Mouse (Mus musculus): ENCODE data around the gene Skp2. TPM values are rescaled to one million over a fixed set of nuclear protein-coding genes. Genes with fewer than 3 reads are reported as not detected.

Skp2 gene
- polyA plus RNA-seq, 1 experiment from 2014 or later = 81.1 TPM

DNA sequence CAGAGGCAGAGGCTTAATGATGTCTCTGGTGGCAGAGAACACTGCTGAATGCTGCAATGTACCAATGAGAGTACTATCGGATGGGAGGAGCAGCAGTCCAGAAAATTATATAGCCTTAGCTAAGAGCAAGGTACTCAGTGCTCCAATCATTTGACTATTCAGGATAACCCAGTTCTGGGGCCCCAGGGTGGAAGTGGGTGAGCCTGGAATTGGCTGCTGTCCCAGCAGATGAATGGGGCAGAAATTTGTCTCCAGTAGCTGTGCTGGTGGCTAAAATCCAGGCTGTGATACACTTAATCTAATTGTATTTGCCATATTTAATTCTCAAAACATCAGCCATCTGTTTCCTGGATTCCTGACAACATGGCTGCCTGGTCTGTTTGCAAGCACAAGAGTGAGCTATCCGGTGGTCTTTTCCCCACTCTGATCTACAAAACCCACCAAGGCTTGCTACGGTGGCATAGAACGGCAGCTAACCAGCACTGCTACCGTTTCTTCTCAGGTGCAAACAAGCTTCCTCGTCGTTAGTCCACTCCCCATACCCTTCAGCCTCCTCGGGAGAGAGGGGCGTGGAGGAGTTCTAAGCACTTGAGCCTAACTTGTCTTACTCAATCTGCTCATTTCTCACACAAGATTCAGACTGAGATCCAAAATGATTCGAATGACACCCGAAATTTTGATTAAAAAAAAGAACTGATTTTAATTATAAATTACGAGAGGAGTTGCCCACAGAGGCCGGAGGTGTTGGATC lies 22.4 kb downstream of the Skp2 start:
- Histone ChIP-seq H3K27ac (no peak overlapping the region), H3K4me1 (peaks cover 16% of the 10 kb centered on the region; the same call in 1 of the 2 replicates), H3K27me3 (no peaks in the 10 kb centered on the region), H3K4me2 (no peak overlapping the region), H3K36me3 (peaks cover 81% of the 10 kb centered on the region), H3K4me3 (replicated peaks) (no peak overlapping the region), H3K9ac (no peak overlapping the region), H3K9me3 (replicated peaks) (no peaks in the 10 kb centered on the region)
- no peak for ATAC-seq (replicated peaks; ENCODE audit: low FRiP score)
- 79% methylated on average over 13 of the region's 13 CpGs for WGBS

DNA sequence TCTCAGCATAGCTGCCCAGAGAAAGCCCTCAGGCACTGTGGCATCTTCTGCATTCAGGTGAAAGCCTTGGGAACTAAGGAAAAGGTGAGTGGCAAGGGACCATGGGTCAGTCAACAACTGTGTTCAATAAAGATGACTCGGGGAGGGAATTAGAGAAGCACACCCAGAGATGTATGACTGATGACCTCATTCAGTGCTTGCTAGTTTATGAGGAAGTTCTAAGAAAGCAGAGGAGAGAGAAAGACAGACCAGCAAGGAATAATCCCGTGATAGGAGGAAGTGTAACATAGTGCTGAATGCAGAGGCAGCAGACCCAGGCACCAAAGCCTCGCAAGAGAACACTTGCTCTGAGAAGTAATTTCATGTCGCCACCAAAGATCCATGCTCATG lies 23.7 kb downstream of the Skp2 start:
- no peak; the same call in 1 of the 2 replicates for ATAC-seq (replicated peaks; ENCODE audit: low FRiP score)

DNA sequence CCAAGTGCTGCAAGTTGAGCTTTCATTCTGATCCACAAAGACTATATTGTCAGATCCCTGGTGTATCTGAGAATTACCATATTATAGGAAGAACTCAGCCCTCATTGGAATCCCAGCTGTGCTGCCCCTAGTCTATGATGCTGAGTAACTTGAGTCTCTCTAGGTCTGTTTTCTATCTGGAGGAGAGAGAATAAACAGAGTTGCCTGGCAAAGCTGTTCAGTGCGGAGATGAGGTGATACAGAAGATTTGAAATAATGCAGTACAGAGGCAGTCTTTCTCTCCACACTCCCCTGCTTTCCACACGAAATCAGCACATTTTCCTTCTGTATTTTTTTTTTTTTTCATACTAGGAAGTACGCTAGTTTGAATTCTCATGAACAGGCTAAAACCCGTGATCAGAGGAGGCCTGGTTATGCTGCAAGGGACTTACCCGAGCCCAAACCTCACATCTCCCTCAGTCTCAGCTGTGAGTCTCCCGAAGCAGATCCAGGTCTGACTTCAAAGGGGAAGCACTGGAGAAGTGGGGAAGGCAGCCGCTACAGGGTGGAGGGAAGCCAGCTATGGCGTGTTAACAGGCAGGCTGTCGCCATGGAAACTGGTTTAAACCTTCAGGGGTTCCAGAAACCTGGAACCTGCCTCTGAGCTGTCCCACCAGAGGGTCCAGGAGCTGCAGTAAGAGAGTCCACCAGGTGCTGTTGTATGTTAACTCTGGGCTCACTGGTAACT lies 24.3 kb downstream of the Skp2 start:
- no peaks in the 10 kb centered on the region for H3K9me3 ChIP-seq (replicated peaks)
- no peak overlapping the region for H3K4me2 ChIP-seq
- peaks cover 80% of the 10 kb centered on the region for H3K36me3 ChIP-seq
- H3K4me3 ChIP-seq (replicated peaks) = no peak overlapping the region
- 77% methylated on average over 9 of the region's 9 CpGs for WGBS
- no peaks in the 10 kb centered on the region for H3K27me3 ChIP-seq
- H3K27ac ChIP-seq = peak overlapping the region; percentile 3; the same call in 1 of the 2 replicates
- no peak overlapping the region for H3K9ac ChIP-seq
- peaks cover 15% of the 10 kb centered on the region; the same call in 1 of the 2 replicates for H3K4me1 ChIP-seq
- no peak; the same call in 1 of the 2 replicates for ATAC-seq (replicated peaks; ENCODE audit: low FRiP score)

More for the DNA sequence above, 23.7 kb downstream of the Skp2 start:
- Histone ChIP-seq H3K4me1 (peaks cover 15% of the 10 kb centered on the region; the same call in 1 of the 2 replicates), H3K36me3 (peaks cover 80% of the 10 kb centered on the region), H3K4me3 (replicated peaks) (no peak overlapping the region), H3K9me3 (replicated peaks) (no peaks in the 10 kb centered on the region), H3K27ac (peak overlapping the region; percentile 3; the same call in 1 of the 2 replicates), H3K4me2 (no peak overlapping the region), H3K9ac (no peak overlapping the region), H3K27me3 (no peaks in the 10 kb centered on the region)
- 76% methylated on average over 4 of the region's 4 CpGs for WGBS

DNA sequence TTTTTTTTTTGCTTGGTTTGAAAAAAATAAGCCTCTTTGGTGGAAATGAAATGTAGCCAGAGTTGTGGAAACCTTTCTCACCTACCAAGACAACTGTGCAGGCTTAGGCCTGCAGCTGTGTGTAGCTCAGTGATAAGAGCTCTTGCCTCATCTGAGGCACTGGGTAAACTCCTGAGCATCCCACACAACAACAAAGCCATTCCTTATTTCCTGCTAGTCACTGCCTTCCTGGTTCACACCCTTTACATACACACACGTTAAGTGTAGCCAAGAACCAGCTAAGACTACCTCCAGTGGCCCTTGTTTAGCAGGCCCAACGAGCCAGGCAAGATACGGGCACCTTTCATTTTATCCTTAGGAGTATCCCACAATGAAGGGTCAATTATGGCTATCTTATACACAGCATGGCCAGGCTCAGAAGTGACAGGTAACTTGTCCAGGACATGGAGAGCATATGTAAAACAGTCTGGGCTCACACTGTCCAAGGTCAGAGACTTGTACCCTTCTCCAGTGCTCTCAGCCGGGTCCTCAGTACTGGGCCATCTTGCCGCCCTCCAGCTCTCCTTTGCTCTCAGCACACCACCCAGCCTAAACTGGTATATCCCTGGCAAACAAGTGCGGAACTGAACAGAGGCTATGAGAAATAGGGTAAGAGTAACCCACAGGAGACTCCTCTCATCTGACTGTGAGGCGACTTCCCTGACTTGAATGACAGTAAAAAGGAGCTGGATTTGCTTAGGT lies 28.0 kb downstream of the Skp2 start:
- H3K36me3 ChIP-seq = peaks cover 82% of the 10 kb centered on the region
- 88% methylated on average over 7 of the region's 7 CpGs for WGBS

DNA sequence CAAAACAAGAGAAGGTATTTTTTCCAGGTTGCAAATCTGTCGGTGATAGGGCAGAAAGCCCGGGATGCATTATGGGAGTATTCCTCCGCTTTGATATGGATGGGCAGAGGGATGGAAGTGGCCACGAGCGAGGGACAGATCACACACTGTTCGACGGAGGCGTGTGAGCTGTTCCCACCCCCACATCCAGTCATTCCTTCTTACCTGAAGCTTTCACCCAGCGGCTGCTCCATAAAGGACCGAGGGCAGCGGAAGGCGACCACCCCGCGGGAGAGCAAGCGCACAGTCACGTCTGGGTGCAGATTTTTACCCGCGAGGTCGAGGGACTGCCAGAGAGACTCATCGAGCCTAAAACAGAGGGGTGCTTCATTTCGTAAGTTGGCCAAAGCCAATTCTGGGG lies 30.4 kb downstream of the Skp2 start:
- H3K9me3 ChIP-seq (replicated peaks) = no peaks in the 10 kb centered on the region
- no peaks in the 10 kb centered on the region for H3K27me3 ChIP-seq
- ATAC-seq (replicated peaks; ENCODE audit: low FRiP score) = no peak
- H3K4me3 ChIP-seq (replicated peaks) = no peak overlapping the region
- H3K9ac ChIP-seq = no peak overlapping the region
- peaks cover 87% of the 10 kb centered on the region for H3K36me3 ChIP-seq
- no peak overlapping the region for H3K27ac ChIP-seq
- no peak overlapping the region for H3K4me2 ChIP-seq
- 92% methylated on average over 21 of the region's 21 CpGs for WGBS
- H3K4me1 ChIP-seq = no peaks in the 10 kb centered on the region

More for the DNA sequence above, 28.0 kb downstream of the Skp2 start:
- no peak for ATAC-seq (replicated peaks; ENCODE audit: low FRiP score)
- H3K27me3 ChIP-seq = no peaks in the 10 kb centered on the region
- no peak overlapping the region for H3K9ac ChIP-seq
- no peak overlapping the region for H3K27ac ChIP-seq
- no peaks in the 10 kb centered on the region for H3K9me3 ChIP-seq (replicated peaks)
- no peak overlapping the region for H3K4me2 ChIP-seq
- no peak overlapping the region for H3K4me3 ChIP-seq (replicated peaks)
- H3K4me1 ChIP-seq = 0 out of 2 replicates have a peak, but pooled peaks cover 2% of the 10 kb centered on the region

DNA sequence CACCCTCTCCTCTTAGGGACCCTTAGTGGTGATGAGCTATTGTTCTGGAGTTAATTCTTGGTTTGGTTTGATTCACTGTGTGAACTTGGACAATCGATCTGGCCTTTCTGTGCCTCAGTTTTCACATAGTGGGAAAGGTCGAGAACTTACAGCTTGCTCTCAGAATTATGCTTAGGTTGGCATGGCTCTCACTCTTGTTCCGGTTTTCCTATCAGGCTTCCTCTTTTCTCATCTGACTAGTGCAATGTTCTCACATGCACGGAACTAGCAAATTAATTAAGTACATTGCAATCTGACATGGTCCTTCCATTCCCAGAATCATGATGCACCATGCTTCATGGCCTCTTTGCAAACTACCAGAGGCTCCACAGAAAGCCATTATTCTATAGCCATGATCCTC lies 32.2 kb downstream of the Skp2 start:
- no peak overlapping the region for H3K4me3 ChIP-seq (replicated peaks)
- ATAC-seq (replicated peaks; ENCODE audit: low FRiP score) = no peak
- 90% methylated on average over 4 of the region's 4 CpGs for WGBS
- peaks cover 91% of the 10 kb centered on the region for H3K36me3 ChIP-seq
- no peaks in the 10 kb centered on the region for H3K9me3 ChIP-seq (replicated peaks)
- H3K4me1 ChIP-seq = no peaks in the 10 kb centered on the region
- no peak overlapping the region for H3K9ac ChIP-seq
- H3K27ac ChIP-seq = no peak overlapping the region
- H3K27me3 ChIP-seq = no peaks in the 10 kb centered on the region
- H3K4me2 ChIP-seq = no peak overlapping the region

DNA sequence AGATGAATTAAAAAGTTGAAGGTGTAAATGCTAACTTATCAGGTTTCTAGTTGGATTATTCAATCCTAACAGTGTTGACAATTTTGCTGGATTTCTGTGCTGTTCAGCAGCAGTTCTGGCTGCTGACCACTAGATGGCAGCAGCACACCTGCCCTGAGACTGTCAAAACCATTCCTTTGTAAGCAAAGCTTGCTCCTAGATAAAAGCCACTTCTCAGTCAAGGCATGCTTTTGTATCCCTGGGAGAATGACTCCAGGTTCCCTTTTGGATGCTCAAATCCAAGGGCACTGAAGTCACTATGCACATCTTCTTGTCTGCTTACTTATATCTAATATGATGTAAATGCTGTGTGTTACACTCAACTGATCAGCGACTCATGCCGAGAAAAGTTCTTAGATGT lies 35.1 kb downstream of the Skp2 start:
- ATAC-seq (replicated peaks; ENCODE audit: low FRiP score) = no peak
- Histone ChIP-seq H3K27ac (no peak overlapping the region), H3K9me3 (replicated peaks) (no peaks in the 10 kb centered on the region), H3K27me3 (no peaks in the 10 kb centered on the region), H3K36me3 (peaks cover 99% of the 10 kb centered on the region), H3K4me1 (no peaks in the 10 kb centered on the region), H3K4me2 (no peak overlapping the region), H3K9ac (no peak overlapping the region), H3K4me3 (replicated peaks) (no peak overlapping the region)
- whole genome bisulfite sequencing = 95% methylated on average over 2 of the region's 2 CpGs

DNA sequence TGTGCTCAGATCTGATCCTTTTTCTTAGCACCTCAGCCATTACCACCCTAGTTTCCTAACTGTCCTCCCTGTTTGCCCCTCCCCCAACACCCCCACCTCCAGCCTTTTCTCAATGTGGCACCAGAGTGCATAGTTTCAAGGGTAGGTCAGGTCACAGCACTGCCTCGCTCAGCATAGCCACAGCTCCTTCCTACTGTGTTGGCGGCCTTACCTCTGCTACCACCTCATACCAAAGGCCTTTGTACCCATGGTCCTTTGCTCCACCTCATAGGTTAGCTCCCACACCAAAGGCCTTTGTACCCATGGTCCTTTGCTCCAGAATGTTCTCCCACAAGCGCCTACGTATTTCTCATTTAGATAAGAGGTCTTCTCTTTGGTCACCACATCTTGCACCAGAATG lies 36.4 kb downstream of the Skp2 start:
- H3K36me3 ChIP-seq = peaks cover 99% of the 10 kb centered on the region
- H3K4me3 ChIP-seq (replicated peaks) = no peak overlapping the region
- H3K9ac ChIP-seq = no peak overlapping the region
- H3K4me2 ChIP-seq = no peak overlapping the region
- 89% methylated on average over 4 of the region's 4 CpGs for WGBS
- H3K9me3 ChIP-seq (replicated peaks) = no peaks in the 10 kb centered on the region
- no peak overlapping the region for H3K27ac ChIP-seq
- no peak for ATAC-seq (replicated peaks; ENCODE audit: low FRiP score)
- no peaks in the 10 kb centered on the region for H3K4me1 ChIP-seq
- no peaks in the 10 kb centered on the region for H3K27me3 ChIP-seq

DNA sequence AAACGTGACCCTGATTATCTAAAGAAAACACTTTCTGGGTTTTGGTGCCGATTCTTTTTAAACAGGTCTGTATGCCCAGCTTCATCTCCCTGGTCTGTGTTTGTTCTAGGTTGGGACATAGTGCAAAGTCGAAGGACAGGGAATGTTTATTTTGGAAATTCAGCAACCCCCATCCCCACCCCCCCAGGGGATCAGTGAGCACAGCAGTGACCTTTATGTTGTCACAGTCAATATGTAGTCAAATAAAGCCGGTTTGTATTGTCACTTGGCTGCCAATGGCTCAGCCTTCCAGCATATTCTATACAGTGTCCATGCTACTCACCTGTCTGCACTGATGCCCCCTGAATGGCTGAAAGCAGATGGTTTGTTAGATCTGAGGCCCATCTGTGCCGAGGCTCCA lies 40.6 kb downstream of the Skp2 start:
- ATAC-seq (replicated peaks; ENCODE audit: low FRiP score) = 0 out of 2 replicates have a peak, but pooled peaks have one; percentile 9
- 67% methylated on average over 5 of the region's 5 CpGs for WGBS
- Histone ChIP-seq H3K4me3 (replicated peaks) (no peak overlapping the region), H3K9ac (no peak overlapping the region), H3K36me3 (peaks cover 91% of the 10 kb centered on the region), H3K27me3 (no peaks in the 10 kb centered on the region), H3K4me1 (no peaks in the 10 kb centered on the region), H3K4me2 (no peak overlapping the region), H3K9me3 (replicated peaks) (no peaks in the 10 kb centered on the region), H3K27ac (no peak overlapping the region)

DNA sequence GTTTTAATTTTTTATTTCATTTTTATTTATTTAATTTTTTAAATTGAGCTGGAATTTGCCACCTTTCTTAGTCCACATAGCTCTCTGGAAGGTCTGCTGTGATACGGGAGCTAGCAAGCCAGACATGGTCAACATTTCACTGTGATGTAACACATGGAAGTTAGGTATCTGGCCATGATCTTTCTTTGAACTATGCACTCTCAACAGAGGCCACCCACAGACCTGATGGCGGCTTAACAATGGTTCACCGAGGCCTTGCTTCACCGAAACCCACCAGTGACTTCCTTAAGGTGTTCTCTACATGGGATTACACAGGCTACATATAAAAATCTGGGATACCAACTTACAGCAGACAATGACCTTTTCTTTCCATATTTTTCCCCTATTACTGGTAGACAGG lies 41.1 kb downstream of the Skp2 start:
- no peak for ATAC-seq (replicated peaks; ENCODE audit: low FRiP score)
- Histone ChIP-seq H3K9ac (no peak overlapping the region), H3K27ac (no peak overlapping the region), H3K27me3 (no peaks in the 10 kb centered on the region), H3K4me1 (no peaks in the 10 kb centered on the region), H3K36me3 (peaks cover 87% of the 10 kb centered on the region), H3K4me3 (replicated peaks) (no peak overlapping the region), H3K9me3 (replicated peaks) (no peaks in the 10 kb centered on the region), H3K4me2 (no peak overlapping the region)
- WGBS = 89% methylated on average over 4 of the region's 4 CpGs

DNA sequence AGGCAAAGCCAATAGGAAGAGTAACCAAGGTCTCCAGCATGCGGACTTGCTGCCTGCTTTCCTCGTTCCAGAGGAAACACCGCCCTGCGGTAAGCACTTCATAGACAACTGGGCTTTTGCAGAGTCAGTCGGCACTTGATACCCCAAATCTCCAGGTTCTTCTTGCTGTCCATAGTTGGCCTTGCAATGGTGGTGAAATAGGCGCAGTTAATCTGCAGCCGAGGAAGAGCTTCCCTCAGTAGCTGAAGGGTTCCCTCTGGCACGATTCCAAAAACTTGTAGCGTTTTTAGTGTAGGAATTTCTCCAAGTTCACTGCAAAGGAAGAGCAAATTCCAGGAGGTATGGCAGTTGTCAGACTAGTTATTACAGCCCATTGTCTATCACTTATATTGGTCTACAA lies 41.7 kb downstream of the Skp2 start:
- Histone ChIP-seq H3K4me1 (no peaks in the 10 kb centered on the region), H3K9me3 (replicated peaks) (no peaks in the 10 kb centered on the region), H3K4me3 (replicated peaks) (no peak overlapping the region), H3K4me2 (no peak overlapping the region), H3K27ac (no peak overlapping the region), H3K36me3 (peaks cover 81% of the 10 kb centered on the region), H3K9ac (no peak overlapping the region), H3K27me3 (no peaks in the 10 kb centered on the region)
- WGBS = 75% methylated on average over 9 of the region's 9 CpGs
- ATAC-seq (replicated peaks; ENCODE audit: low FRiP score) = no peak

DNA sequence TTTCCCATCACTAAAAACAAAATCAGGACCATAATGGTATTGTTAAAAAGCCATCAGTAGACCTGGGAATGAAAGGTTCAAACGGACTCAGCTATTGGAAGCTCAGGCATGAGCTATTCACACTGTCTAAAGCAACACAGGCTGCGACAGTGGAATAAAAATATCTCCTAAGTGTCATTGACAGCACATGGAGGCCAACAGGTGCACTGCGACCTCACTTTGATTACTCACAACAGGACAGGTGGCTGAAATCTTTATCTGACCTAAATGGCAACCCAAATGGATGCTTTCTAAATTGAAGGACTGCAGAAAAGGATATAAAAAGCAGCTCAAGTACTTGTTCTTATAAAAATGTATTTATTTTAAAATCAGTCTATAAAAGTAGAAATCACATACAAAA lies 43.6 kb downstream of the Skp2 start:
- Histone ChIP-seq H3K27me3 (no peaks in the 10 kb centered on the region), H3K9ac (no peak overlapping the region), H3K36me3 (peaks cover 76% of the 10 kb centered on the region), H3K9me3 (replicated peaks) (no peaks in the 10 kb centered on the region), H3K4me1 (no peaks in the 10 kb centered on the region), H3K27ac (no peak overlapping the region), H3K4me3 (replicated peaks) (no peak overlapping the region), H3K4me2 (no peak overlapping the region)
- 83% methylated on average over 3 of the region's 3 CpGs for WGBS
- ATAC-seq (replicated peaks; ENCODE audit: low FRiP score) = no peak
